In genomic region chr14:25493301-25494241, GRCm38 (mm10) we compare ENCODE assay signal across 8 mouse cellular contexts. TPM values are rescaled to one million over a fixed set of nuclear protein-coding genes. Genes with fewer than 3 reads are reported as not detected.
DNase-seq lines count a peak whose midpoint lies in the region; ATAC-seq and TF ChIP-seq lines count a peak whose summit lies in the region.

No protein-coding gene starts in this region.

- H3K27ac ChIP-seq in forebrain, embryonic 12.5 days, result peak overlapping the region; percentile 82

- H3K4me3 ChIP-seq in C2C12 (ENCODE audit: insufficient read depth, poor library complexity, severe bottlenecking), result no peak overlapping the region
- H3K4me3 ChIP-seq in forebrain, embryonic 12.5 days (replicated peaks), result no peak overlapping the region
- H3K4me3 ChIP-seq in megakaryocyte, embryonic 14.5 days (replicated peaks), result peak overlapping the region; percentile 48

- H3K27me3 ChIP-seq in C2C12 (ENCODE audit: control insufficient read depth, insufficient read depth, insufficient read length), result no peaks in the 10 kb centered on the region
- no peaks in the 10 kb centered on the region for H3K27me3 ChIP-seq in forebrain, embryonic 12.5 days
- no peaks in the 10 kb centered on the region for H3K27me3 ChIP-seq in megakaryocyte, embryonic 14.5 days (replicated peaks)

- H3K79me2 ChIP-seq in C2C12 (ENCODE audit: control insufficient read depth, insufficient read depth), result peaks cover 100% of the 10 kb centered on the region

- 72% methylated on average over 22 of the region's 22 CpGs for WGBS in forebrain, embryonic 12.5 days

- peak; percentile 75 for DNase-seq in cerebellum, adult 9-10 months
- DNase-seq in cerebellum, adult 11-12 months, result no peak
- DNase-seq in kidney, adult 8-10 months, result peak; percentile 88 to 93
- DNase-seq in ovary, postnatal 10 days (ENCODE audit: low spot score), result no peak
- no peak for DNase-seq in urinary bladder, postnatal 36 days (ENCODE audit: low spot score in 2 of 2)

- peaks cover 91% of the 10 kb centered on the region for H3K79me3 ChIP-seq in C2C12 (ENCODE audit: low read depth)

- peaks cover 99% of the 10 kb centered on the region for H3K4me1 ChIP-seq in forebrain, embryonic 12.5 days
- peaks cover 99% of the 10 kb centered on the region for H3K4me1 ChIP-seq in megakaryocyte, embryonic 14.5 days

- no peak overlapping the region for H3ac ChIP-seq in C2C12 (ENCODE audit: control insufficient read depth, insufficient read length, low read depth)

- H3K9me3 ChIP-seq in forebrain, embryonic 12.5 days, result no peaks in the 10 kb centered on the region
- no peaks in the 10 kb centered on the region for H3K9me3 ChIP-seq in megakaryocyte, embryonic 14.5 days

- peaks cover 4% of the 10 kb centered on the region for H3K36me3 ChIP-seq in C2C12 (ENCODE audit: control insufficient read depth, insufficient read depth)
- H3K36me3 ChIP-seq in forebrain, embryonic 12.5 days (replicated peaks), result no peaks in the 10 kb centered on the region
- peaks cover 53% of the 10 kb centered on the region for H3K36me3 ChIP-seq in megakaryocyte, embryonic 14.5 days (replicated peaks; ENCODE audit: low read length)

- peak; percentile 30; the same call in 1 of the 2 replicates for ATAC-seq in forebrain, embryonic 12.5 days (ENCODE audit: low FRiP score)

- no peak overlapping the region for H3K4me2 ChIP-seq in forebrain, embryonic 12.5 days

- H3K9ac ChIP-seq in forebrain, embryonic 12.5 days, result no peak overlapping the region

- TF ChIP-seq CTCF in C2C12 (IDR thresholded peaks at IDR 0.05; ENCODE audit: control insufficient read depth, insufficient read depth, insufficient read length), result no peak

TF ChIP-seq in C2C12, 6 proteins besides CTCF, POLR2A, EP300 and RAD21:
- TF ChIP-seq MAX (IDR thresholded peaks at IDR 0.05) (no peak), MYOD1 (IDR thresholded peaks at IDR 0.05; ENCODE audit: control insufficient read depth, insufficient read length, low read depth) (peak; percentile 69)

RNA-seq across cellular contexts. Expression of gene Zmiz1, which starts 34.6 kb away (rescaled TPM):
- polyA plus RNA-seq in C2C12 (2012; fragmentation: generic; extraction: Trizol), result 27.3 TPM
- 64.1 and 68.3 TPM in 2 replicates for polyA plus RNA-seq in forebrain, embryonic 12.5 days (2016; fragmentation: Nextera tagmentation; extraction: Ambion mirVana)
- 18.1 and 54.1 TPM in 2 replicates for polyA plus RNA-seq in megakaryocyte, embryonic 14.5 days (2012; ENCODE audit: insufficient read depth, low replicate concordance)

Comparison
In these comparisons a context has a peak if more than half of its experiments do, and no peak if none do; other contexts are left out.
1. DNase-seq: peak in cerebellum, adult 9-10 months (single experiment) and kidney, adult 8-10 months (2 of 2); none in cerebellum, adult 11-12 months (single experiment), ovary, postnatal 10 days (single experiment) and urinary bladder, postnatal 36 days (0 of 2).